Mouse (Mus musculus) liver, embryonic 13.5 days (tissue): ENCODE measurements around the gene Kank3. TPM values are rescaled to one million over a fixed set of nuclear protein-coding genes. Genes with fewer than 3 reads are reported as not detected.
"Not testable (repeated sequence)": the region's sequence is repeated elsewhere in the genome, so short reads cannot be mapped to it uniquely, and the experiment has no call there.

Source experiments
- ATAC-seq: fragments of 200-750 bp; cut with Nextera tagmentation; 2 replicates; pipeline ENCODE4 v1.8.0; 2017; ENCODE audit warnings: low read depth, mild to moderate bottlenecking, moderate number of reproducible peaks, moderate library complexity
- DNase-seq: peaks from one replicate; pipeline ENCODE4 v3.0.0; 2022
- H3K27ac ChIP-seq: fragments of 300-500 bp; sonication (generic); 2 replicates; pipeline ENCODE4 v1.5.1; 2015; ENCODE audit warnings: moderate library complexity, mild to moderate bottlenecking, inconsistent platforms
- H3K27me3 ChIP-seq: fragments of 300-500 bp; sonication (generic); 2 replicates; pipeline ENCODE4 v1.6.1; 2015; ENCODE audit warnings: mild to moderate bottlenecking, inconsistent platforms
- H3K36me3 ChIP-seq: fragments of 300-500 bp; sonication (generic); 2 replicates; pipeline ENCODE4 v1.6.1; 2015; ENCODE audit warnings: mild to moderate bottlenecking, inconsistent platforms
- H3K4me1 ChIP-seq: fragments of 300-500 bp; sonication (generic); replicated peaks from 2 replicates; pipeline ENCODE4 v1.6.1; 2015; ENCODE audit warnings: inconsistent platforms
- H3K4me2 ChIP-seq: fragments of 300-500 bp; sonication (generic); 2 replicates; pipeline ENCODE4 v1.6.1; 2015; ENCODE audit warnings: inconsistent platforms, mild to moderate bottlenecking, moderate library complexity
- H3K4me3 ChIP-seq: fragments of 300-500 bp; sonication (generic); replicated peaks from 2 replicates; pipeline ENCODE4 v1.5.1; 2015; ENCODE audit warnings: mild to moderate bottlenecking, inconsistent platforms
- H3K9ac ChIP-seq: fragments of 300-500 bp; sonication (generic); 2 replicates; pipeline ENCODE4 v1.6.1; 2015; ENCODE audit warnings: mild to moderate bottlenecking, inconsistent platforms
- H3K9me3 ChIP-seq: fragments of 300-500 bp; sonication (generic); replicated peaks from 2 replicates; pipeline ENCODE4 v1.6.1; 2016; ENCODE audit warnings: inconsistent platforms
- WGBS: fragments of 180-500 bp; shearing (Covaris S2); methylation state at CpG from one replicate; pipeline ENCODE4 v1.1.7; 2015; ENCODE audit not compliant: insufficient replicate concordance; 5-methylcytosine and 5-hydroxymethylcytosine counted together
- polyA plus RNA-seq: library from polyadenylated mRNA; unstranded; fragments of >200 nt; fragmentation: Nextera tagmentation; extraction: Ambion mirVana; gene quantifications from 2 replicates; pipeline ENCODE4 v1.2.1, GENCODE M21; 2015

Gene Kank3
- polyA plus RNA-seq, 1 experiment from 2014 or later = 8.9 TPM

GRCm38 (mm10) chr17:33807181-33807888, 3.0 kb upstream of the Kank3 start:
- no peak overlapping the region for H3K4me3 ChIP-seq
- DNase-seq = no peak
- no peak overlapping the region for H3K4me2 ChIP-seq
- no peaks in the 10 kb centered on the region for H3K36me3 ChIP-seq
- H3K27ac ChIP-seq = no peak overlapping the region
- WGBS = 46% methylated on average over 8 of the region's 9 CpGs
- peaks cover 30% of the 10 kb centered on the region for H3K4me1 ChIP-seq
- no peaks in the 10 kb centered on the region for H3K9me3 ChIP-seq
- peaks cover 18% of the 10 kb centered on the region for H3K27me3 ChIP-seq
- ATAC-seq = no peak
- H3K9ac ChIP-seq = no peak overlapping the region

- 10% methylated on average over 10 of the region's 10 CpGs for WGBS
- H3K27ac ChIP-seq = no peak overlapping the region
- ATAC-seq (no peak), DNase-seq (no peak)
- no peak overlapping the region for H3K9ac ChIP-seq
- H3K4me3 ChIP-seq = no peak overlapping the region
- no peaks in the 10 kb centered on the region for H3K36me3 ChIP-seq
- H3K9me3 ChIP-seq = no peaks in the 10 kb centered on the region
- peaks cover 19% of the 10 kb centered on the region for H3K27me3 ChIP-seq
- peaks cover 34% of the 10 kb centered on the region for H3K4me1 ChIP-seq
- no peak overlapping the region for H3K4me2 ChIP-seq
Measured at GRCm38 (mm10) chr17:33808192-33808591, 2.1 kb upstream of the Kank3 start.

- H3K4me1 ChIP-seq = peaks cover 32% of the 10 kb centered on the region
- 4% methylated on average over 7 of the region's 7 CpGs for WGBS
- peak overlapping the region; percentile 81 for H3K4me2 ChIP-seq
- no peaks in the 10 kb centered on the region for H3K36me3 ChIP-seq
- peak overlapping the region; percentile 58 for H3K4me3 ChIP-seq
- H3K9ac ChIP-seq = peak overlapping the region; percentile 62; the same call in 1 of the 2 replicates
- H3K9me3 ChIP-seq = no peaks in the 10 kb centered on the region
- DNase-seq (no peak), ATAC-seq (no peak)
- H3K27me3 ChIP-seq = peaks cover 20% of the 10 kb centered on the region
- peak overlapping the region; percentile 8; the same call in 1 of the 2 replicates for H3K27ac ChIP-seq
Measured at GRCm38 (mm10) chr17:33811142-33811516, 810 bp downstream of the Kank3 start.

- H3K4me1 ChIP-seq = peaks cover 41% of the 10 kb centered on the region
- no peak overlapping the region for H3K27ac ChIP-seq
- H3K36me3 ChIP-seq = no peaks in the 10 kb centered on the region
- ATAC-seq (no peak), DNase-seq (no peak)
- peaks cover 20% of the 10 kb centered on the region for H3K27me3 ChIP-seq
- no peak overlapping the region for H3K9ac ChIP-seq
- no peak overlapping the region for H3K4me2 ChIP-seq
- H3K4me3 ChIP-seq = no peak overlapping the region
- H3K9me3 ChIP-seq = no peaks in the 10 kb centered on the region
- WGBS = 35% methylated on average over 3 of the region's 3 CpGs
Measured at GRCm38 (mm10) chr17:33812475-33812874, 2.2 kb downstream of the Kank3 start.

GRCm38 (mm10) chr17:33812990-33813389, 2.7 kb downstream of the Kank3 start:
- Histone ChIP-seq H3K9me3 (no peaks in the 10 kb centered on the region), H3K27me3 (peaks cover 20% of the 10 kb centered on the region), H3K9ac (no peak overlapping the region), H3K4me2 (no peak overlapping the region), H3K4me3 (no peak overlapping the region), H3K27ac (no peak overlapping the region), H3K36me3 (no peaks in the 10 kb centered on the region), H3K4me1 (peaks cover 44% of the 10 kb centered on the region)
- 41% methylated on average over 4 of the region's 4 CpGs for WGBS
- ATAC-seq (no peak), DNase-seq (no peak)

GRCm38 (mm10) chr17:33815399-33815798, 5.1 kb downstream of the Kank3 start:
- Histone ChIP-seq H3K4me3 (no peak overlapping the region), H3K9me3 (no peaks in the 10 kb centered on the region), H3K27ac (no peak overlapping the region), H3K9ac (no peak overlapping the region), H3K27me3 (peaks cover 18% of the 10 kb centered on the region), H3K4me1 (peaks cover 59% of the 10 kb centered on the region), H3K4me2 (no peak overlapping the region), H3K36me3 (peaks cover 22% of the 10 kb centered on the region)
- ATAC-seq = no peak
- no peak for DNase-seq
- WGBS = 75% methylated on average over 6 of the region's 6 CpGs

- DNase-seq (no peak), ATAC-seq (no peak)
- Histone ChIP-seq H3K27me3 (peaks cover 10% of the 10 kb centered on the region; the same call in 1 of the 2 replicates), H3K27ac (no peak overlapping the region), H3K9ac (peak overlapping the region; percentile 86), H3K4me2 (peak overlapping the region; percentile 98), H3K4me1 (peaks cover 58% of the 10 kb centered on the region), H3K4me3 (peak overlapping the region; percentile 68), H3K9me3 (no peaks in the 10 kb centered on the region), H3K36me3 (peaks cover 34% of the 10 kb centered on the region)
- WGBS = 69% methylated on average over 5 of the region's 5 CpGs
Measured at GRCm38 (mm10) chr17:33816612-33817011, 6.3 kb downstream of the Kank3 start.

GRCm38 (mm10) chr17:33817184-33817968, 7.1 kb downstream of the Kank3 start:
- Histone ChIP-seq H3K4me1 (peaks cover 63% of the 10 kb centered on the region), H3K36me3 (peaks cover 41% of the 10 kb centered on the region), H3K4me2 (peak overlapping the region; percentile 98), H3K27ac (peak overlapping the region; percentile 82), H3K4me3 (peak overlapping the region; percentile 68), H3K9ac (peak overlapping the region; percentile 86), H3K9me3 (no peaks in the 10 kb centered on the region), H3K27me3 (peaks cover 7% of the 10 kb centered on the region; the same call in 1 of the 2 replicates)
- under 1% methylated on average over 89 of the region's 89 CpGs for WGBS
- DNase-seq = peak; percentile 89
- peak; percentile 98 for ATAC-seq

GRCm38 (mm10) chr17:33817969-33818643, 7.8 kb downstream of the Kank3 start:
- peak; percentile 9; the same call in 1 of the 2 replicates for ATAC-seq
- Histone ChIP-seq H3K9me3 (no peaks in the 10 kb centered on the region), H3K9ac (peak overlapping the region; percentile 86), H3K4me1 (peaks cover 68% of the 10 kb centered on the region), H3K36me3 (peaks cover 49% of the 10 kb centered on the region), H3K4me3 (peak overlapping the region; percentile 68), H3K27me3 (peaks cover 6% of the 10 kb centered on the region; the same call in 1 of the 2 replicates), H3K4me2 (peak overlapping the region; percentile 98), H3K27ac (peak overlapping the region; percentile 81)
- 24% methylated on average over 33 of the region's 33 CpGs for WGBS
- DNase-seq = no peak

GRCm38 (mm10) chr17:33822436-33822959, 12.2 kb downstream of the Kank3 start:
- peak overlapping the region; percentile 89 for H3K9ac ChIP-seq

GRCm38 (mm10) chr17:33823171-33823570, 12.9 kb downstream of the Kank3 start:
- Histone ChIP-seq H3K4me3 (peak overlapping the region; percentile 86), H3K27ac (peak overlapping the region; percentile 74), H3K4me2 (peak overlapping the region; percentile 82), H3K4me1 (peaks cover 83% of the 10 kb centered on the region), H3K9ac (peak overlapping the region; percentile 89), H3K36me3 (peaks cover 57% of the 10 kb centered on the region)
- H3K9me3 ChIP-seq, DNase-seq, H3K27me3 ChIP-seq, ATAC-seq: not testable (repeated sequence)
- WGBS = 45% methylated on average over 8 of the region's 8 CpGs

More at GRCm38 (mm10) chr17:33822436-33822959, 12.2 kb downstream of the Kank3 start:
- Histone ChIP-seq H3K36me3 (peaks cover 56% of the 10 kb centered on the region), H3K27me3 (no peaks in the 10 kb centered on the region), H3K4me3 (peak overlapping the region; percentile 86), H3K4me2 (peak overlapping the region; percentile 82), H3K4me1 (peaks cover 83% of the 10 kb centered on the region), H3K9me3 (no peaks in the 10 kb centered on the region), H3K27ac (peak overlapping the region; percentile 12; the same call in 1 of the 2 replicates)
- DNase-seq = no peak
- no peak for ATAC-seq
- WGBS = 70% methylated on average over 1 of the region's 1 CpGs
